Mouse (Mus musculus): ENCODE data around the gene Plaur. TPM values are rescaled to one million over a fixed set of nuclear protein-coding genes. Genes with fewer than 3 reads are reported as not detected.

Plaur gene
- 1.9 TPM for polyA plus RNA-seq (2017; shearing (Covaris generic))

DNA sequence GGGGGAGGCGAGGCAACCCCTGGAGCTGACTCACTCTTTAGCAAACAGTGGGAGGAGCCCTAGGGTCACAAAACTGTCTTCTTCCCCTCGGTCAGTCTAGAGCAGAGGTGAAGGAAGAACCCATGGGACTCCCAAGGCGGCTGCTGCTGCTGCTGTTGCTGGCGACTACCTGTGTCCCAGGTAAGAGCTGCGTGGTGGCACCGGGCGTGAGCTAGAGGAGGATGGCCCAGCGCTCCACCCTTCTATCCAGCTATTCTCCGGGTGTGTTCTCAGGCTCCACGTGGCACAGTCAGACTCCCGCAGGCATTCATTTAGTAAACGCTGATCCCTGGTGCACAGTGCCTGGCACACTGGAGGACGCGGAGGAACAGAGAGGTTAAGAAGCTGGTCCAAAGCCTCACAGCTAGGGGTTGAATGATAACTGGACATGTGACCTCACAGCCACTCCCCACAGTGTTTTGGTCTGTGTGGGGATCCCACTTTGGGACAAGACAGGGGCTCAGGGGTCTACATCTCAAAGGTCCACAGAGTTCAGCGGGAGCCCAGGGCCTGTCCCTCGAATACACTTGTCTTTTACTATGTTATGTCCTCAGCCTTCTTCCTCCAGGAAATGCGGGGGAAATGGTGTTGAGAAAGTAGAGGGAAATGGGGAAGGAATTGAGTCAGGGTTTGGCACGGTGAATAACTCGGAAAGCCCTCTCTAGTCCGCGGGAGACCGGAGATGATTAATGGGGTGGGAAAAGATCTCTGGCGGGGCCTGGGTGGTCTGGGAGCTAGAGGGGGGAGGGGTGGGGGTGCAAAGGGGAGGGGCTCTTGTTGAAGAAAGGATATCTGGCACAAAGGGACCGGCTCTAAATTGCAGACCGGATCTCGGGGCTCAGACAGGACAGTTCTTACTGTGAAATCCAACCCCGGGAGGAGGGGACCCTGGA is at the start of gene Plaur:
Gene Plaur (plus strand): TSS at position 97 of the 932 bp plus-strand sequence.

DNA sequence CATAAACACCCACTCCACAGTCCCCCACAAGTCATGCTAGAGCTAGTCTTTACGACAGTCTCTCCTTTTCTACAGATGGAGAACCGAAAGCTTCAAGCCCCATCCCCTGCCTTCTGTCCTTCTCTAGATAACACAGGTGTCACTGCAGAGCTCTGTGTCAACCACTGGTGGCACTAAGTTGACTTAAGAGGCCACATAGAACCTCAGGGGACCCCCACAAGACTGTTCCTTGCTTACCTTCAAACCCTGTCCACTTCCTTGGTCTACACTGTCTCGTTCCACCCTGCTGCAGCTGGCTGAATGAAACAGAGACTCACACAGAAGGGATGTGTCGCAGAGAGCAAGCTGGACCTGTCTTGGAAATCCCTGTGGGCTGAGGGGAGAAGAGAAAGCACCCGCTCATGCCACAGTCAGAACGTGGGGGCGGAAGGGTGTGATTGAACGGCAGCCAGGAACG is 10.4 kb upstream of the Plaur start, which contains the start of gene Irgc1:
Gene Irgc1 (minus strand): TSS at position 443 of the 457 bp plus-strand sequence.

DNA sequence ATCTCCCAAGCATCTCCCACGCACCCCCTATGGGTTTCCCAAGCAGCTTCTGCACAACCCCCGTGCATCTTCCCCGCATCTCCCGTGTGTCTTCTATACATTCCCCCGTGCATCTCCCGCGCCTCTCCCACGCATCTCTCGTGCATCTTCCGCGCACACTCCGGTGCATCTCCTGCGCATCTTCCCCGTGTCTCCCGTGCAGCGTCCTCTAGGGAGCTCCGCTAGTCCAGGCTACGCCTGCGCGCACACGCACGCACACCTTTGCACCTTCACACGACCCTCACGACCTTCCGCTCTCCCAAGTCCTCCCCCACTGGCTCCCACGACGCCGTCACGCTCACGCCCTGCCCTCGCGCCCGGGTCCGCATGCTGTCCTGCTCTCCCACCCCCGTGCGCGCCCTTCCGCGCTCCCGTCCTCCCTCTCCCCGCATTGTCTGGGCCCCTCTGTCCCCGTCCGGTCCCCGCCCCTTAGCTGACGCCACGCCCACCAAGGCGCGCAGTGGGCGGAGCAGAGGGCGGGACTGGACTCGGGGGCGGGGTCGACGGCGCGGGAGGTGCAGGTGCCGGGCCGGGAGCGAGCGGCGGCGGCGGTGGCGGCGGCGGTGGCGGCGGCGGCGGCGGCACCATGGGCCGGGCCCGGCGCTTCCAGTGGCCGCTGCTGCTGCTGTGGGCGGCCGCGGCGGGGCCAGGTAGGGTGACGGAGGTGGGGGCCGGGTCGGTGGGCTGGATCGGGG is 19.4 kb downstream of the Plaur start, which contains the start of gene Cadm4:
Gene Cadm4 (plus strand): TSS at position 550 of the 734 bp plus-strand sequence.

GRCm38 (mm10) chr7:24506838-24507725 is 44.8 kb downstream of the Plaur start, which contains the start of gene Zfp428:
Gene Zfp428, plus strand, starts transcription at chr7:24507006.

GRCm38 (mm10) chr7:24512355-24512754 is 50.1 kb downstream of the Plaur start, which contains the start of gene AC161166.1:
Gene AC161166.1, minus strand, starts transcription at chr7:24512455.

Other genes with a start within 250 kb of the Plaur start
- 6.1 TPM for gene Zfp109, start 224.9 kb upstream of the Plaur start, polyA plus RNA-seq (2017; shearing (Covaris generic))
- gene Zfp108, start 207.7 kb upstream of the Plaur start, polyA plus RNA-seq (2017; shearing (Covaris generic)) = 0.91 TPM
- 3.7 TPM for gene Zfp93, start 192.1 kb upstream of the Plaur start, polyA plus RNA-seq (2017; shearing (Covaris generic))
- 30.7 TPM for gene Zfp61, start 161.3 kb upstream of the Plaur start, polyA plus RNA-seq (2017; shearing (Covaris generic))
- gene Zfp94, start 145.8 kb upstream of the Plaur start, polyA plus RNA-seq (2017; shearing (Covaris generic)) = 14.1 TPM
- gene Tescl, start 128.5 kb upstream of the Plaur start, polyA plus RNA-seq (2017; shearing (Covaris generic)) = not detected
- not detected for gene Lypd5, start 113.3 kb upstream of the Plaur start, polyA plus RNA-seq (2017; shearing (Covaris generic))
- gene Kcnn4, start 92.2 kb upstream of the Plaur start, polyA plus RNA-seq (2017; shearing (Covaris generic)) = 107 TPM
- gene Smg9, start 62.9 kb upstream of the Plaur start, polyA plus RNA-seq (2017; shearing (Covaris generic)) = 74.8 TPM
- 0.55 TPM for gene Irgc1, start 10.2 kb upstream of the Plaur start, polyA plus RNA-seq (2017; shearing (Covaris generic))
- not detected for gene Cadm4, start 19.5 kb downstream of the Plaur start, polyA plus RNA-seq (2017; shearing (Covaris generic))
- gene Zfp428, start 44.5 kb downstream of the Plaur start, polyA plus RNA-seq (2017; shearing (Covaris generic)) = 0.63 TPM
- not detected for gene AC161166.1, start 50.0 kb downstream of the Plaur start, polyA plus RNA-seq (2017; shearing (Covaris generic))
- gene Irgq, start 68.2 kb downstream of the Plaur start, polyA plus RNA-seq (2017; shearing (Covaris generic)) = 0.67 TPM
- not detected for gene Pinlyp, start 83.6 kb downstream of the Plaur start, polyA plus RNA-seq (2017; shearing (Covaris generic))
- gene Xrcc1, start 83.8 kb downstream of the Plaur start, polyA plus RNA-seq (2017; shearing (Covaris generic)) = 71.9 TPM
- 13.7 TPM for gene Ethe1, start 125.1 kb downstream of the Plaur start, polyA plus RNA-seq (2017; shearing (Covaris generic))
- not detected for gene Zfp575, start 125.2 kb downstream of the Plaur start, polyA plus RNA-seq (2017; shearing (Covaris generic))
- gene Phldb3, start 148.3 kb downstream of the Plaur start, polyA plus RNA-seq (2017; shearing (Covaris generic)) = 1.1 TPM
- gene Lypd3, start 174.1 kb downstream of the Plaur start, polyA plus RNA-seq (2017; shearing (Covaris generic)) = not detected
- gene Tex101, start 214.2 kb downstream of the Plaur start, polyA plus RNA-seq (2017; shearing (Covaris generic)) = not detected
- gene BC049730, start 246.8 kb downstream of the Plaur start, polyA plus RNA-seq (2017; shearing (Covaris generic)) = not detected

All from CD4-positive, CD25-positive, alpha-beta regulatory T cell, adult 9 weeks (primary cell).